Mouse (Mus musculus): ENCODE measurements around the gene Serpinb7. TPM values are rescaled to one million over a fixed set of nuclear protein-coding genes. Genes with fewer than 3 reads are reported as not detected.

Gene Serpinb7
- total RNA-seq (2021), result not detected
- long read RNA-seq, experiment 1, result 0 reads
- long read RNA-seq, experiment 2, result 0 reads

- intact Hi-C loops (cut with DNase I), result no loop called here
- no peak for DNase-seq
Measured at GRCm38 (mm10) chr1:107399355-107399754, at the start of gene Serpinb7. Gene Serpinb7 (plus strand): TSS chr1:107399655.

- no peak for DNase-seq
- intact Hi-C loops (cut with DNase I), result no loop called here
Measured at GRCm38 (mm10) chr1:107350392-107350791, 49.1 kb upstream of the Serpinb7 start.

GRCm38 (mm10) chr1:107351115-107351514 lies 48.3 kb upstream of the Serpinb7 start:
- no peak for DNase-seq
- intact Hi-C loops (cut with DNase I), result no loop called here

- DNase-seq, result no peak
- intact Hi-C loops (cut with DNase I), result no loop called here
Measured at GRCm38 (mm10) chr1:107353046-107353445, 46.4 kb upstream of the Serpinb7 start.

GRCm38 (mm10) chr1:107360898-107361297 lies 38.6 kb upstream of the Serpinb7 start, which contains the start of gene Serpinb11:
Gene Serpinb11 (plus strand): TSS chr1:107361198.
- DNase-seq, result no peak

GRCm38 (mm10) chr1:107365973-107366372 lies 33.5 kb upstream of the Serpinb7 start:
- no peak for DNase-seq
- intact Hi-C loops (cut with DNase I), result no loop called here

More at GRCm38 (mm10) chr1:107360898-107361297, 38.6 kb upstream of the Serpinb7 start, which contains the start of gene Serpinb11:
- intact Hi-C loops (cut with DNase I), result no loop called here

- no peak for DNase-seq
- intact Hi-C loops (cut with DNase I), result no loop called here
Measured at GRCm38 (mm10) chr1:107368944-107369343, 30.5 kb upstream of the Serpinb7 start.

- no peak for DNase-seq
Measured at GRCm38 (mm10) chr1:107376952-107377351, 22.5 kb upstream of the Serpinb7 start.

GRCm38 (mm10) chr1:107378368-107378767 lies 21.1 kb upstream of the Serpinb7 start:
- DNase-seq, result no peak
- intact Hi-C loops (cut with DNase I), result no loop called here

More at GRCm38 (mm10) chr1:107376952-107377351, 22.5 kb upstream of the Serpinb7 start:
- intact Hi-C loops (cut with DNase I), result no loop called here

- DNase-seq, result no peak
- intact Hi-C loops (cut with DNase I), result no loop called here
Measured at GRCm38 (mm10) chr1:107381491-107381890, 18.0 kb upstream of the Serpinb7 start.

- intact Hi-C loops (cut with DNase I), result no loop called here
- no peak for DNase-seq
Measured at GRCm38 (mm10) chr1:107382404-107382803, 17.1 kb upstream of the Serpinb7 start.

- intact Hi-C loops (cut with DNase I), result no loop called here
Measured at GRCm38 (mm10) chr1:107384532-107384931, 14.9 kb upstream of the Serpinb7 start.

GRCm38 (mm10) chr1:107389753-107390152 lies 9.7 kb upstream of the Serpinb7 start:
- intact Hi-C loops (cut with DNase I), result no loop called here
- no peak for DNase-seq

More at GRCm38 (mm10) chr1:107384532-107384931, 14.9 kb upstream of the Serpinb7 start:
- DNase-seq, result no peak

GRCm38 (mm10) chr1:107397481-107397880 lies 2.0 kb upstream of the Serpinb7 start:
- intact Hi-C loops (cut with DNase I), result no loop called here
- no peak for DNase-seq

- intact Hi-C loops (cut with DNase I), result no loop called here
Measured at GRCm38 (mm10) chr1:107402082-107402481, 2.6 kb downstream of the Serpinb7 start.

GRCm38 (mm10) chr1:107414650-107415049 lies 15.2 kb downstream of the Serpinb7 start:
- no peak for DNase-seq
- intact Hi-C loops (cut with DNase I), result no loop called here

More at GRCm38 (mm10) chr1:107402082-107402481, 2.6 kb downstream of the Serpinb7 start:
- DNase-seq, result no peak

- intact Hi-C loops (cut with DNase I), result no loop called here
- no peak for DNase-seq
Measured at GRCm38 (mm10) chr1:107422487-107422886, 23.0 kb downstream of the Serpinb7 start.

GRCm38 (mm10) chr1:107431253-107431652 lies 31.8 kb downstream of the Serpinb7 start:
- DNase-seq, result no peak
- intact Hi-C loops (cut with DNase I), result no loop called here

GRCm38 (mm10) chr1:107435528-107435927 lies 36.1 kb downstream of the Serpinb7 start:
- intact Hi-C loops (cut with DNase I), result no loop called here
- no peak for DNase-seq

GRCm38 (mm10) chr1:107439462-107439861 lies 40.0 kb downstream of the Serpinb7 start:
- intact Hi-C loops (cut with DNase I), result no loop called here
- DNase-seq, result no peak

GRCm38 (mm10) chr1:107445352-107445751 lies 45.9 kb downstream of the Serpinb7 start:
- intact Hi-C loops (cut with DNase I), result no loop called here

GRCm38 (mm10) chr1:107447228-107447931 lies 47.9 kb downstream of the Serpinb7 start:
- intact Hi-C loops (cut with DNase I), result no loop called here
- DNase-seq, result no peak

More at GRCm38 (mm10) chr1:107445352-107445751, 45.9 kb downstream of the Serpinb7 start:
- no peak for DNase-seq

Data from heart, postnatal 14 days (tissue).